Mouse (Mus musculus) intestine, embryonic 14.5 days (tissue): ENCODE results near the gene Nsmce3. TPM values are rescaled to one million over a fixed set of nuclear protein-coding genes. Genes with fewer than 3 reads are reported as not detected.

Source experiments
- ATAC-seq: fragments of 200-750 bp; cut with Nextera tagmentation; replicated peaks from 2 replicates; pipeline ENCODE4 v1.8.0; 2017; ENCODE audit warnings: low read depth, moderate number of reproducible peaks, moderate TSS enrichment, moderate library complexity; ENCODE audit not compliant: low FRiP score, low TSS enrichment
- DNase-seq: peaks from one replicate; pipeline ENCODE4 v3.0.0-alpha.2; 2018; ENCODE audit warnings: low spot score
- H3K27ac ChIP-seq: fragments of 300-500 bp; sonication (generic); 2 replicates; pipeline ENCODE4 v1.5.1; 2014; ENCODE audit warnings: low read depth, mild to moderate bottlenecking, control low read depth
- H3K27me3 ChIP-seq: fragments of 300-500 bp; sonication (generic); replicated peaks from 2 replicates; pipeline ENCODE4 v1.6.1; 2014; ENCODE audit warnings: low read length, control low read depth; ENCODE audit not compliant: control insufficient read depth, insufficient read depth
- H3K36me3 ChIP-seq: fragments of 300-500 bp; sonication (generic); 2 replicates; pipeline ENCODE4 v1.6.1; 2014; ENCODE audit warnings: low read length, control low read depth; ENCODE audit not compliant: control insufficient read depth, insufficient read depth
- H3K4me1 ChIP-seq: fragments of 300-500 bp; sonication (generic); replicated peaks from 2 replicates; pipeline ENCODE4 v1.6.1; 2014; ENCODE audit warnings: low read length, control low read depth, mixed read lengths; ENCODE audit not compliant: control insufficient read depth, insufficient read depth
- H3K4me2 ChIP-seq: fragments of 300-500 bp; sonication (generic); 2 replicates; pipeline ENCODE4 v1.6.1; 2014; ENCODE audit warnings: low read length
- H3K4me3 ChIP-seq: fragments of 300-500 bp; sonication (generic); 2 replicates; pipeline ENCODE4 v1.5.1; 2014; ENCODE audit warnings: low read depth, low read length, control low read depth, mixed read lengths
- H3K9ac ChIP-seq: fragments of 300-500 bp; sonication (generic); 2 replicates; pipeline ENCODE4 v1.6.1; 2014; ENCODE audit warnings: mild to moderate bottlenecking, low read length
- H3K9me3 ChIP-seq: fragments of 300-500 bp; sonication (generic); 2 replicates; pipeline ENCODE4 v1.6.1; 2016; ENCODE audit warnings: low read length, control low read depth; ENCODE audit not compliant: control insufficient read depth
- WGBS: fragments of 180-500 bp; shearing (Covaris S2); extraction: QIAGEN DNeasy Blood & Tissue Kit; methylation state at CpG from one replicate; pipeline ENCODE4 v1.1.7; 2014; 5-methylcytosine and 5-hydroxymethylcytosine counted together
- polyA plus RNA-seq: library from polyadenylated mRNA; unstranded; fragments of >200 nt; fragmentation: Nextera tagmentation; extraction: Ambion mirVana; gene quantifications from 2 replicates; pipeline ENCODE4 v1.2.1, GENCODE M21; 2014

The Nsmce3 gene
- polyA plus RNA-seq, 1 experiment from 2014 or later: 13.6 TPM

GRCm38 (mm10) chr7:64900249-64900648 is 27.5 kb upstream of the Nsmce3 start:
- H3K9ac ChIP-seq: no peak overlapping the region
- no peak overlapping the region for H3K4me3 ChIP-seq
- no peak overlapping the region for H3K4me2 ChIP-seq
- H3K9me3 ChIP-seq: no peaks in the 10 kb centered on the region
- no peaks in the 10 kb centered on the region for H3K27me3 ChIP-seq
- H3K4me1 ChIP-seq: no peaks in the 10 kb centered on the region
- no peak for ATAC-seq
- no peak for DNase-seq
- H3K27ac ChIP-seq: no peak overlapping the region
- 82% methylated on average over 2 of the region's 2 CpGs for WGBS
- no peaks in the 10 kb centered on the region for H3K36me3 ChIP-seq

- H3K4me2 ChIP-seq: no peak overlapping the region
- H3K36me3 ChIP-seq: no peaks in the 10 kb centered on the region
- H3K9me3 ChIP-seq: no peaks in the 10 kb centered on the region
- H3K4me1 ChIP-seq: no peaks in the 10 kb centered on the region
- 90% methylated on average over 6 of the region's 6 CpGs for WGBS
- no peak for ATAC-seq
- no peak overlapping the region for H3K27ac ChIP-seq
- no peaks in the 10 kb centered on the region for H3K27me3 ChIP-seq
- DNase-seq: no peak
- H3K9ac ChIP-seq: no peak overlapping the region
- no peak overlapping the region for H3K4me3 ChIP-seq
These were observed 23.8 kb upstream of the Nsmce3 start for GRCm38 (mm10) chr7:64896587-64896986.

- H3K27me3 ChIP-seq: no peaks in the 10 kb centered on the region
- H3K36me3 ChIP-seq: no peaks in the 10 kb centered on the region
- H3K27ac ChIP-seq: no peak overlapping the region
- H3K4me1 ChIP-seq: no peaks in the 10 kb centered on the region
- WGBS: 32% methylated on average over 5 of the region's 5 CpGs
- H3K4me2 ChIP-seq: no peak overlapping the region
- DNase-seq: no peak
- ATAC-seq: peak; percentile 68; the same call in 1 of the 2 replicates
- H3K4me3 ChIP-seq: no peak overlapping the region
- no peaks in the 10 kb centered on the region for H3K9me3 ChIP-seq
- H3K9ac ChIP-seq: no peak overlapping the region
These were observed 22.9 kb upstream of the Nsmce3 start for GRCm38 (mm10) chr7:64895685-64896101.

- Histone ChIP-seq H3K4me3 (no peak overlapping the region), H3K36me3 (no peaks in the 10 kb centered on the region), H3K4me1 (no peaks in the 10 kb centered on the region), H3K4me2 (no peak overlapping the region), H3K27ac (no peak overlapping the region), H3K9me3 (no peaks in the 10 kb centered on the region), H3K27me3 (no peaks in the 10 kb centered on the region), H3K9ac (no peak overlapping the region)
- ATAC-seq (no peak), DNase-seq (no peak)
- WGBS: 73% methylated on average over 3 of the region's 3 CpGs
These were observed 18.3 kb upstream of the Nsmce3 start for GRCm38 (mm10) chr7:64891139-64891538.

GRCm38 (mm10) chr7:64889919-64890318 is 17.1 kb upstream of the Nsmce3 start:
- 80% methylated on average over 9 of the region's 9 CpGs for WGBS
- Histone ChIP-seq H3K9me3 (no peaks in the 10 kb centered on the region), H3K27me3 (no peaks in the 10 kb centered on the region), H3K27ac (no peak overlapping the region), H3K4me1 (no peaks in the 10 kb centered on the region), H3K4me2 (no peak overlapping the region), H3K36me3 (no peaks in the 10 kb centered on the region), H3K9ac (no peak overlapping the region), H3K4me3 (no peak overlapping the region)
- ATAC-seq (no peak), DNase-seq (no peak)

GRCm38 (mm10) chr7:64884187-64884862 is 11.5 kb upstream of the Nsmce3 start:
- Histone ChIP-seq H3K4me3 (no peak overlapping the region), H3K27me3 (no peaks in the 10 kb centered on the region), H3K9ac (no peak overlapping the region), H3K9me3 (no peaks in the 10 kb centered on the region), H3K4me1 (no peaks in the 10 kb centered on the region), H3K4me2 (no peak overlapping the region), H3K36me3 (no peaks in the 10 kb centered on the region), H3K27ac (no peak overlapping the region)
- DNase-seq (no peak), ATAC-seq (no peak)
- 67% methylated on average over 11 of the region's 11 CpGs for WGBS

GRCm38 (mm10) chr7:64882243-64882642 is 9.4 kb upstream of the Nsmce3 start:
- DNase-seq: no peak
- Histone ChIP-seq H3K9me3 (no peaks in the 10 kb centered on the region), H3K27me3 (no peaks in the 10 kb centered on the region), H3K36me3 (no peaks in the 10 kb centered on the region), H3K4me2 (no peak overlapping the region), H3K4me1 (no peaks in the 10 kb centered on the region), H3K9ac (no peak overlapping the region), H3K4me3 (no peak overlapping the region), H3K27ac (no peak overlapping the region)
- 65% methylated on average over 6 of the region's 6 CpGs for WGBS
- no peak for ATAC-seq

- ATAC-seq (no peak), DNase-seq (no peak)
- Histone ChIP-seq H3K36me3 (no peaks in the 10 kb centered on the region), H3K9me3 (no peaks in the 10 kb centered on the region), H3K4me2 (no peak overlapping the region), H3K27me3 (no peaks in the 10 kb centered on the region), H3K4me3 (no peak overlapping the region), H3K9ac (no peak overlapping the region), H3K27ac (no peak overlapping the region), H3K4me1 (no peaks in the 10 kb centered on the region)
- 69% methylated on average over 7 of the region's 7 CpGs for WGBS
These were observed 8.6 kb upstream of the Nsmce3 start for GRCm38 (mm10) chr7:64881387-64881786.

- Histone ChIP-seq H3K4me3 (no peak overlapping the region), H3K27ac (no peak overlapping the region), H3K4me2 (no peak overlapping the region), H3K27me3 (no peaks in the 10 kb centered on the region), H3K4me1 (no peaks in the 10 kb centered on the region), H3K36me3 (no peaks in the 10 kb centered on the region), H3K9ac (no peak overlapping the region), H3K9me3 (no peaks in the 10 kb centered on the region)
- no peak for ATAC-seq
- WGBS: 78% methylated on average over 5 of the region's 5 CpGs
- DNase-seq: no peak
These were observed 7.6 kb upstream of the Nsmce3 start for GRCm38 (mm10) chr7:64880415-64880814.
